Mouse (Mus musculus) liver, embryonic 11.5 days (tissue): ENCODE data around the gene Ikzf1. TPM values are rescaled to one million over a fixed set of nuclear protein-coding genes. Genes with fewer than 3 reads are reported as not detected.
A peak's percentile ranks its signal among the peaks of the same experiment; 100 is the strongest.

Source experiments
- ATAC-seq: fragments of 200-750 bp; cut with Nextera tagmentation; replicated peaks from 2 replicates; pipeline ENCODE4 v1.8.0; 2017; ENCODE audit warnings: moderate number of reproducible peaks, mild to moderate bottlenecking, moderate TSS enrichment, moderate library complexity; ENCODE audit not compliant: low FRiP score
- DNase-seq: peaks from one replicate; pipeline ENCODE4 v3.0.0-alpha.2; 2017; ENCODE audit warnings: low spot score
- H3K27ac ChIP-seq: fragments of 300-500 bp; sonication (generic); 2 replicates; pipeline ENCODE4 v1.5.1; 2014; ENCODE audit warnings: mild to moderate bottlenecking, low read depth, low read length, control low read depth
- H3K27me3 ChIP-seq: fragments of 300-500 bp; sonication (generic); replicated peaks from 2 replicates; pipeline ENCODE4 v1.6.1; 2014; ENCODE audit warnings: low read length, mixed read lengths; ENCODE audit not compliant: control insufficient read depth, insufficient read depth
- H3K36me3 ChIP-seq: fragments of 300-500 bp; sonication (generic); 2 replicates; pipeline ENCODE4 v1.6.1; 2014; ENCODE audit warnings: mild to moderate bottlenecking, low read length, moderate library complexity, mixed read lengths; ENCODE audit not compliant: control insufficient read depth, insufficient read depth
- H3K4me1 ChIP-seq: fragments of 300-500 bp; sonication (generic); replicated peaks from 2 replicates; pipeline ENCODE4 v1.6.1; 2014; ENCODE audit warnings: low read length, mixed read lengths; ENCODE audit not compliant: control insufficient read depth, insufficient read depth
- H3K4me2 ChIP-seq: fragments of 300-500 bp; sonication (generic); 2 replicates; pipeline ENCODE4 v1.6.1; 2014; ENCODE audit warnings: mild to moderate bottlenecking, control low read depth, moderate library complexity
- H3K4me3 ChIP-seq: fragments of 300-500 bp; sonication (generic); 2 replicates; pipeline ENCODE4 v1.5.1; 2014; ENCODE audit warnings: low read depth, low read length, control low read depth
- H3K9ac ChIP-seq: fragments of 300-500 bp; sonication (generic); 2 replicates; pipeline ENCODE4 v1.6.1; 2014; ENCODE audit warnings: low read depth, low read length, control low read depth
- H3K9me3 ChIP-seq: fragments of 300-500 bp; sonication (generic); 2 replicates; pipeline ENCODE4 v1.6.1; 2016; ENCODE audit warnings: low read length, inconsistent platforms, mixed read lengths; ENCODE audit not compliant: control insufficient read depth
- WGBS: fragments of 180-500 bp; shearing (Covaris S2); extraction: QIAGEN DNeasy Blood & Tissue Kit; methylation state at CpG from one replicate; pipeline ENCODE4 v1.1.7; 2014; 5-methylcytosine and 5-hydroxymethylcytosine counted together
- polyA plus RNA-seq: library from polyadenylated mRNA; unstranded; fragments of >200 nt; fragmentation: Nextera tagmentation; extraction: Ambion mirVana; gene quantifications from 2 replicates; pipeline ENCODE4 v1.2.1, GENCODE M21; 2014

The Ikzf1 gene
- polyA plus RNA-seq, 1 experiment from 2014 or later = 105 TPM

- ATAC-seq (no peak), DNase-seq (no peak)
These were observed 96.9 kb downstream of the Ikzf1 start for GRCm38 (mm10) chr11:11781728-11782127.

GRCm38 (mm10) chr11:11785457-11785856 is 100.7 kb downstream of the Ikzf1 start:
- no peak overlapping the region for H3K27ac ChIP-seq
- WGBS = 48% methylated on average over 6 of the region's 6 CpGs
- H3K9ac ChIP-seq = no peak overlapping the region
- H3K36me3 ChIP-seq = no peaks in the 10 kb centered on the region
- no peaks in the 10 kb centered on the region for H3K9me3 ChIP-seq
- DNase-seq (no peak), ATAC-seq (no peak)
- H3K27me3 ChIP-seq = no peaks in the 10 kb centered on the region
- no peaks in the 10 kb centered on the region for H3K4me1 ChIP-seq
- H3K4me2 ChIP-seq = no peak overlapping the region
- no peak overlapping the region for H3K4me3 ChIP-seq

More at GRCm38 (mm10) chr11:11781728-11782127, 96.9 kb downstream of the Ikzf1 start:
- no peak overlapping the region for H3K27ac ChIP-seq
- no peaks in the 10 kb centered on the region for H3K27me3 ChIP-seq
- WGBS = 87% methylated on average over 8 of the region's 8 CpGs
- no peaks in the 10 kb centered on the region for H3K36me3 ChIP-seq
- no peak overlapping the region for H3K9ac ChIP-seq
- no peak overlapping the region for H3K4me3 ChIP-seq
- no peaks in the 10 kb centered on the region for H3K9me3 ChIP-seq
- H3K4me1 ChIP-seq = no peaks in the 10 kb centered on the region
- H3K4me2 ChIP-seq = no peak overlapping the region

GRCm38 (mm10) chr11:11788521-11788974 is 103.7 kb downstream of the Ikzf1 start:
- Histone ChIP-seq H3K4me1 (no peaks in the 10 kb centered on the region), H3K4me3 (no peak overlapping the region), H3K36me3 (no peaks in the 10 kb centered on the region), H3K27me3 (no peaks in the 10 kb centered on the region), H3K9ac (no peak overlapping the region), H3K27ac (no peak overlapping the region), H3K4me2 (peak overlapping the region; percentile 28), H3K9me3 (no peaks in the 10 kb centered on the region)
- ATAC-seq = peak; percentile 89
- peak; percentile 73 for DNase-seq
- WGBS = under 1% methylated on average over 8 of the region's 8 CpGs

- Histone ChIP-seq H3K27ac (no peak overlapping the region), H3K9me3 (no peaks in the 10 kb centered on the region), H3K27me3 (no peaks in the 10 kb centered on the region), H3K4me2 (no peak overlapping the region), H3K36me3 (peaks cover 18% of the 10 kb centered on the region), H3K4me1 (no peaks in the 10 kb centered on the region), H3K4me3 (no peak overlapping the region), H3K9ac (no peak overlapping the region)
- 75% methylated on average over 1 of the region's 1 CpGs for WGBS
- ATAC-seq (no peak), DNase-seq (no peak)
These were observed 109.8 kb downstream of the Ikzf1 start for GRCm38 (mm10) chr11:11794626-11795025.

- no peaks in the 10 kb centered on the region for H3K27me3 ChIP-seq
These were observed 113.9 kb downstream of the Ikzf1 start for GRCm38 (mm10) chr11:11798690-11799089.

GRCm38 (mm10) chr11:11800304-11800703 is 115.5 kb downstream of the Ikzf1 start:
- WGBS = 95% methylated on average over 3 of the region's 3 CpGs
- H3K9ac ChIP-seq = no peak overlapping the region
- H3K4me1 ChIP-seq = peaks cover 14% of the 10 kb centered on the region
- ATAC-seq (no peak), DNase-seq (no peak)
- peaks cover 51% of the 10 kb centered on the region for H3K36me3 ChIP-seq
- H3K4me3 ChIP-seq = no peak overlapping the region
- no peaks in the 10 kb centered on the region for H3K27me3 ChIP-seq
- no peak overlapping the region for H3K4me2 ChIP-seq
- no peak overlapping the region for H3K27ac ChIP-seq
- H3K9me3 ChIP-seq = no peaks in the 10 kb centered on the region

More at GRCm38 (mm10) chr11:11798690-11799089, 113.9 kb downstream of the Ikzf1 start:
- 97% methylated on average over 1 of the region's 1 CpGs for WGBS
- no peak overlapping the region for H3K4me2 ChIP-seq
- H3K9ac ChIP-seq = no peak overlapping the region
- no peak overlapping the region for H3K27ac ChIP-seq
- DNase-seq = no peak
- no peak overlapping the region for H3K4me3 ChIP-seq
- peaks cover 14% of the 10 kb centered on the region for H3K4me1 ChIP-seq
- ATAC-seq = no peak
- H3K9me3 ChIP-seq = no peaks in the 10 kb centered on the region
- H3K36me3 ChIP-seq = peaks cover 42% of the 10 kb centered on the region

GRCm38 (mm10) chr11:11801067-11801466 is 116.3 kb downstream of the Ikzf1 start:
- Histone ChIP-seq H3K4me3 (no peak overlapping the region), H3K27ac (no peak overlapping the region), H3K4me1 (peaks cover 14% of the 10 kb centered on the region), H3K27me3 (no peaks in the 10 kb centered on the region), H3K9ac (no peak overlapping the region), H3K9me3 (no peaks in the 10 kb centered on the region), H3K4me2 (peak overlapping the region; percentile 34), H3K36me3 (peaks cover 56% of the 10 kb centered on the region)
- DNase-seq (no peak), ATAC-seq (no peak; the same call in 1 of the 2 replicates)
- 79% methylated on average over 9 of the region's 9 CpGs for WGBS

GRCm38 (mm10) chr11:11804421-11804820 is 119.6 kb downstream of the Ikzf1 start:
- no peak overlapping the region for H3K4me2 ChIP-seq
- no peak overlapping the region for H3K4me3 ChIP-seq
- 83% methylated on average over 5 of the region's 5 CpGs for WGBS
- DNase-seq (no peak), ATAC-seq (no peak)
- H3K4me1 ChIP-seq = peaks cover 14% of the 10 kb centered on the region
- H3K27me3 ChIP-seq = no peaks in the 10 kb centered on the region
- no peak overlapping the region for H3K27ac ChIP-seq
- peaks cover 41% of the 10 kb centered on the region for H3K36me3 ChIP-seq
- H3K9ac ChIP-seq = no peak overlapping the region
- H3K9me3 ChIP-seq = no peaks in the 10 kb centered on the region

GRCm38 (mm10) chr11:11805951-11806350 is 121.1 kb downstream of the Ikzf1 start:
- Histone ChIP-seq H3K4me3 (no peak overlapping the region), H3K4me2 (no peak overlapping the region), H3K9me3 (no peaks in the 10 kb centered on the region), H3K9ac (no peak overlapping the region), H3K27ac (no peak overlapping the region), H3K4me1 (peaks cover 19% of the 10 kb centered on the region), H3K27me3 (no peaks in the 10 kb centered on the region), H3K36me3 (peaks cover 33% of the 10 kb centered on the region)
- no peak for DNase-seq
- WGBS = 80% methylated on average over 4 of the region's 4 CpGs
- no peak for ATAC-seq
